Mouse (Mus musculus) lung, adult 2 months (tissue): ENCODE measurements at regions not wholly inside any gene's neighbourhood (a gene's known extent, or its start where the extent isn't known, plus 50 kb on each side); places are given as distances from the start of the nearest gene placed in this dataset.

Experiments used
- DNase-seq: peaks from one replicate; pipeline ENCODE4 v3.0.0; 2022
- H3K4me1 ChIP-seq: fragments of 200-500 bp; 2 replicates; pipeline ENCODE4 v1.6.1; 2011; ENCODE audit warnings: low read length; ENCODE audit not compliant: control insufficient read depth, insufficient read depth
- H3K4me3 ChIP-seq: fragments of 200-500 bp; replicated peaks from 2 replicates; pipeline ENCODE3; 2011; ENCODE audit warnings: low read depth, mild to moderate bottlenecking, control low read depth, low read length; ENCODE audit errors: extremely low read depth
- CTCF ChIP-seq: fragments of 200-500 bp; IDR thresholded peaks from 2 replicates; pipeline ENCODE4 v1.5.1; 2011; ENCODE audit warnings: mild to moderate bottlenecking, low read length, control low read depth; ENCODE audit not compliant: insufficient read depth
- POLR2A ChIP-seq: fragments of 200-500 bp; IDR thresholded peaks from 2 replicates; pipeline ENCODE4 v1.6.1; 2011; ENCODE audit warnings: low read depth, mild to moderate bottlenecking, control low read depth, low read length, borderline replicate concordance; ENCODE audit errors: extremely low read depth
- WGBS: fragments of 180-500 bp; shearing (Covaris S2); methylation state at CpG from one replicate; pipeline ENCODE4 v1.1.7; 2018; 5-methylcytosine and 5-hydroxymethylcytosine counted together

DNA sequence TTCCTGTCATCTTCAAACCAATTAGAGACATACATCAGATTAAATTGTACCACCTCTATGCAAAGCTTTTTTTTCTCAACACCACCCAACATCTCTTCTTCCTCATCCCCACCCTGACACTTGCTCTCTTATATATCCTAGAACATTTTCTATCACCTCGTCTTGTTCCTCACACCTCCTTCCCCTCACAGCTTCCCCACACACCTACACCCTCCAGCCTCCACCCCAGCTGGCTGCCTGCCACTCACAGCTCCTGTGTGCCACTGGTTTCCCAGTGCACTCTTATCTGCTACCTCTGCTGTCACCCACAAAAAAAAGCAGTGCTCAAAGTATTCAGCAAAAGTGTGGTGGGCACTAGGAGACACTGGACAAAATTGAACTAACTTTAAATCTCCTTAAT lies 231.2 kb upstream of the Htr2a start:
- 43% methylated on average over 1 of the region's 1 CpGs for WGBS
- Histone ChIP-seq H3K4me1 (no peaks in the 10 kb centered on the region), H3K4me3 (no peak overlapping the region)
- DNase-seq = no peak
- TF ChIP-seq POLR2A (no peak), CTCF (no peak)

DNA sequence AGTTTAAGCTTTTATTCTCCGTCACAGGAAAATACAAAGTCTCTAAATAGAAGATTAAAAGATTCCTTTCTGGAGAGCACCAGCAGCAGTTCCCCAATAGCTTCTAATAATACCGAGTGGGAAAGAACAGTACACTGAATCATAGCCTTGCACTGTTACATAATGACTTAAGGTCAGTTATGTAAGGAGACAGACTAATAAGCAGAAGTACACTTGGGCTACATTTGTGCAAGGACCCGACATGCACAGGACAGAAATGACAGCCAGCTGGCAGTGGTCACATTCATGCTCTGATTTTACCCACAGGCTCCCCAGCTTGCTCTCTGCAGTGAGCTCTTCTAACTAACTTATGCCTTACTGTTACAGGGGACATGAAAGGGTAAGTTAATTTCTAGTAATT lies 212.4 kb upstream of the Htr2a start:
- DNase-seq = no peak
- Histone ChIP-seq H3K4me1 (no peaks in the 10 kb centered on the region; the same call in 1 of the 2 replicates), H3K4me3 (no peak overlapping the region)
- WGBS = 51% methylated on average over 3 of the region's 3 CpGs
- TF ChIP-seq CTCF = no peak
- TF ChIP-seq POLR2A = no peak

DNA sequence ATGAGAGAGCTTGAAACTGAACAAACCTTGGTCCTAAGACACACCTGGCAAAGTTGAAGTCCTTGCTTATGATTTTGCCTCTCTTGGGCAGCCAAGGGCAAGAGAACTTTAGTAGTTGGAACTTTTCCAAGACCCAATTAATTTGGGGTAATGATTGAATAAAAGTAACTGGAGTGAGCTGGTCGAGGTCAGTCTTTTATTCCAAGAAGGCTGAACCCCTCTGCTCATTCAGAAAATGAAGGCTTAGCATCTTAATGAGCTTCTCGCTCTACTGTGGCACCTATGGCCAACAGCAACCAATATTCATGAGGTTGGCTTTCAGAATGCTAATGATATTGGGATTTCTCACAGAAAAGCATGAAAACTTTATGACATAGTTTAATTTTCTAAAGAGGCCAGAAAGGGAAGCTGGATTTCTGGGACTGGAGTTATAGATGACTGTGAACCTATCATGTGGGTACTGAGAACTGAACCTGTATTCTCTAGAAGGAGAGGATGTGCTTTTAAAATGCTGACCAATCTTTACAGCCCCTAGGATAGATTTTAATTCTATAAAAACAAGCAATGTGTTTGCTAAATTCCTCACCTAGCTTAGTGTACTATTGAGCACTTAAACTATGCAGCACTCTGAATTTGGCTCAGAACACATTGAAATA lies 176.5 kb upstream of the Htr2a start:
- DNase-seq = no peak
- TF ChIP-seq POLR2A = no peak
- TF ChIP-seq CTCF = no peak
- no peaks in the 10 kb centered on the region for H3K4me1 ChIP-seq
- WGBS = 63% methylated on average over 2 of the region's 2 CpGs
- no peak overlapping the region for H3K4me3 ChIP-seq

DNA sequence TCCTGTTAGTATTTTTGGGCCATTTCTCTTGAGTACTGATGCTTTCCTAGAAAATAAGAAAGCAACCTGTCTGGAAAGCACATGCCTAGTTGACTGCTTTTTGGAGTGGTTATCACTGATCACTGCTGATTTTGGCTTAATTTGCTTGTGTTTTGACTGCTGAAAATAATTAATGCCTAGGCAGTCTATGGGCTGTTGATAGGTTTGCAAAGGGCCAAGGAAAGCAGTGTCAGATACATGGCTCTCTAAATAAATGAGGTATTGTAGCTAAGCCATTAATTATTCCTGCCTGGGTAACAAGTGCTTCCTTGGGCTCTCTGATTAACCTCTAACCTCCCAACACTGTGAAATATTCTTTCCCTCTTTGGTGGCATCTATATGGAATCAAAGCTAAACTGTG lies 145.1 kb upstream of the Htr2a start:
- H3K4me3 ChIP-seq = no peak overlapping the region
- no peaks in the 10 kb centered on the region for H3K4me1 ChIP-seq
- DNase-seq = no peak
- TF ChIP-seq CTCF (no peak), POLR2A (no peak)

DNA sequence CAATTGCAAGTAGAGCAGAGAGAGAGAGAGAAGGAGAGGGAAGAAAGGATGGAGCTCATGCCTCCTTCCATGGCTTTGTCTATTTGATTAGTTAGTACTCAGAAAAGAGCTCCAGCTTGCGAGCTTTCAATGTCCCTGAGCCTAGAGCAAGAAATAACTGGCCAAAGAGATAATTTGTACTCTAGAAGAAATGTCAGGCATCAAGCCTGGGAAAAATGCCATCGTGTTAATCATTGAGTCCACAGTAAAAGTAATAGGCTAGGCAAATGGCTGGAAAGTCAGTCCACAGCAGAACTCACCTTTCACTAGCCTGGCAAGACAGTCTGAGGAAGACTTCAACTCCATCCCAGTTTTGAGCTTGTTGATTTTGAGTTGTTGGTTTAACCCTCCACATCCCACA lies 129.1 kb upstream of the Htr2a start:
- DNase-seq = no peak
- TF ChIP-seq CTCF (no peak), POLR2A (no peak)
- H3K4me1 ChIP-seq = no peaks in the 10 kb centered on the region
- H3K4me3 ChIP-seq = no peak overlapping the region
- 75% methylated on average over 2 of the region's 2 CpGs for WGBS

DNA sequence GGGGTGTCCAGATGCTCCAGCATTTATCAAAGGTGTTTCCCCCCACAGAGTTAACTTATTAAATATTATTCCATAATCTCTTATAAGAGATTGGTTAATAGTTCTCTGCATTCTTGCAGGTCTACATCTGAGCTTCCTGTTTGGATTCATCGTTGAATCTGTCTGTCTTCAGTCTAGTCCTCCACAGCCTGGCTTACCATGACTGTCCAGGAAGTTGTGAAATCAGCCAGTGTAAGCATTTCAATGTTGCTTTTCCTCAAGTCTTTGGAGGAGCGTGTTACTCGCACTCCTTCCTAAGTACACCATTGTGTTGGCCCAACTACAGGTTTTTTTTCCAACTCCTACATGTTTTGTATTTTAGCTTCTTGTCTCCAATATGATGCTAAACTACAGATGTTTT lies 124.2 kb upstream of the Htr2a start:
- H3K4me1 ChIP-seq = no peaks in the 10 kb centered on the region
- no peak for TF ChIP-seq POLR2A
- no peak for TF ChIP-seq CTCF
- no peak for DNase-seq
- no peak overlapping the region for H3K4me3 ChIP-seq
- WGBS = 31% methylated on average over 3 of the region's 3 CpGs

DNA sequence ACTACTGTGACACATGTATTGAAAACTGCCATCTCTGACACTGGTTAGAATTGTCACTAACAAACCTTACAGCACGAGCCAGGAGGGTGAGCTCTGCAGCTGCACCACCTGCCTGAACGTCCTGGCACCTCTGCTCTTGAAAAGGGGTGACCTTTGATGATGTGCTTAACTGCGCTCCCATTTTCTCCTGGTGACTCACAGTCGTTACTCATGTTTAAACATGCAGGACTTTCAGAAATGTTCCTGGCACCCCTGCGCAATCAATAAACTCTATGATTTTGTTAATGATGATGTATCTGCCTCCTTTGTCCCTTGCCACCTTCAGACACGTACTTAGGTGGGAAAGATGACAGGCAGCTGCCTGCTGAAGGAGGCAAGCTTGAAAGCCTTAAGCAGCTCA lies 121.1 kb upstream of the Htr2a start:
- Histone ChIP-seq H3K4me3 (no peak overlapping the region), H3K4me1 (no peaks in the 10 kb centered on the region)
- TF ChIP-seq POLR2A (no peak), CTCF (no peak)
- WGBS = 59% methylated on average over 6 of the region's 6 CpGs
- DNase-seq = no peak

DNA sequence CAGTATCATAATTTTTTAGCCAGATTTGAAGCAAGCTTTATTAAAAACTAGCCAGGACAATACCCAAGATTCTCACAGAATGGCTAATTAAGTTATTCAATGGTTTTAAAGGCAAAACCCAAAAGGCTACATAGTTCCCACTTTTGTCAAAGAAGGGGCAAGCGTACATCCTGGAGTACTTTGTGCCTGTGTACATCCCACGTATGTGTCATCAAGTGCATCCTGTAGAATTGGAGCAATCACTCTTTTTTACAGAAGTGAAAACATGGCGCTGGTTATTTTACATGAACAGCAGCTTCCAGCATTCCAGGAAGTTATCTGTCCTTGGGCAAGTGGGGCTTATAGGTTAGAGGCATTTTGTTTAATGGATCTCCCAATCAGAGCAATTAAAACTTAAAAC lies 119.0 kb upstream of the Htr2a start:
- Histone ChIP-seq H3K4me1 (no peaks in the 10 kb centered on the region), H3K4me3 (no peak overlapping the region)
- no peak for DNase-seq
- TF ChIP-seq CTCF = no peak
- WGBS = 74% methylated on average over 3 of the region's 3 CpGs

DNA sequence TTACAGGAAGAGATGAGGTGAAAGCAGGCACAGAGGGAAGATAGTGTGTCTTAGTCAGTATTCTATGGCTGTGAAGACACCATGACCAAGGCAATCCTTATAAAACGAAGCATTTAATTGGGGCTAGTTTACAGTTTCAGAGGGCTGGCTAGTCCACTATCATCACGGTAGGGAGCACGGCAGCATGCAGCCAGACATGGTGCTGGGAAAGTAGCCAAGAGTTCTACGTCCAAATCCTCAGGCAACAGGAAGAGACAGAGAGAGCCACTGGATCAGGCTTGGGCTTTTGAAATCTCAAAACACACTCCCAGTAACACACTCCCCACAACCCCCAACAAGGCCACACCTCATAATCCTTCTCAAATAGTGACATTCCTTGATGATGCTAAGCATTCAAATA lies 113.4 kb upstream of the Htr2a start:
- TF ChIP-seq POLR2A = no peak
- no peak for TF ChIP-seq CTCF
- no peak for DNase-seq
- no peak overlapping the region for H3K4me3 ChIP-seq

DNA sequence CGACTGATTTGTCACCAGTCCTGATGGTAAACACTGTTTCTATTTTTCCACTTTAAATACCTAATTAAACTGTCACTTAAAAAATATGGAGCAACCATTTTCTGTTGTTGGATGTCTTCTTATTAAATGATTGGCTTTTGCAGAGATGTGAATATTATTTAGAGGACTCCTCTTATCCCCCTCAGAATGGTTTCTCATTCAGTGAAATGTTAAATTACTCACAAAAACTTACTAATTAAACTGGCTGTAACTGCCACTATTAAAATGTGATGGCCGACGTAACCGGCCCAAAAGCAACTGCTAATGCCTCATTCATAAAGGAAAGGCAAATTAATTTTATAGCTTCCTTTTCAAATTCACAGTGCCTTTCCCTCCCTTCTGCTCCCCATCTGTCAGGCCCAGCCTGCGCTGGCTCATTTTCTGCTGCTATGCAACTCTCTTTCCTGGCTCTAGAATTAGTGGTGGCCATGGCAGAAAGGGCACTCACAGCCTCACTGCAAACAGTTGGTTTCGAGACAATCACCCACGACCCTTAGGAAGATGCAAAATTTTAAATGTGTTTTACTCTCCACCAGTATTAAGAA lies 111.2 kb upstream of the Htr2a start:
- Histone ChIP-seq H3K4me3 (no peak overlapping the region), H3K4me1 (no peaks in the 10 kb centered on the region)
- no peak for DNase-seq
- TF ChIP-seq CTCF (no peak), POLR2A (no peak)
- 90% methylated on average over 7 of the region's 7 CpGs for WGBS

More for the DNA sequence above, 113.4 kb upstream of the Htr2a start:
- 28% methylated on average over 4 of the region's 4 CpGs for WGBS
- no peaks in the 10 kb centered on the region for H3K4me1 ChIP-seq

DNA sequence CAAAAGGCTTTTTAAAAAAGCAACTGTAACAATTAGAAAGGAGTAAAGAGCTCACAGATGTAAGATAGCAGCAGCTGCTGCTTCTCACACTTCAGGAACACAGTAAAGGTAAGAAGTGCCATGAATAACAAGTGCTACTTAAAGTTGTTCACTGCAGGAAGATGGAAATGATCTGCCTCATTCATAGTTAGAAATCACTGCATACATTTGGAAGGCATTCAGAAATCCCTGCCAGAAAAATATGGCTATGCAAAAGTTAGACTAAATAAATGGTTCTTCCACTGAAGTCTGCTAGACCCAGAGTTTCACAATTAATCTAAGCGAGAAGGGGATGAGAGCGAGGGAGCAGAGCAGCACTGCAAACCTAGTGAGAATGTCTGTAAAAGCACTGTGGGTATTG lies 102.5 kb upstream of the Htr2a start:
- Histone ChIP-seq H3K4me1 (no peaks in the 10 kb centered on the region), H3K4me3 (no peak overlapping the region)
- WGBS = 75% methylated on average over 2 of the region's 2 CpGs
- no peak for DNase-seq
- no peak for TF ChIP-seq POLR2A
- TF ChIP-seq CTCF = no peak
